Mouse (Mus musculus) layer of hippocampus, postnatal 14 days (tissue): ENCODE results near the gene Taok2. TPM values are rescaled to one million over a fixed set of nuclear protein-coding genes. Genes with fewer than 3 reads are reported as not detected.

Experiments
- DNase-seq, 2 experiments: peaks; one replicate each; pipeline ENCODE4 v3.0.0; 2021 to 2022; ENCODE audit warnings: low spot score in 2 of 2, mixed read lengths in 1 of 2
- total RNA-seq, 2 experiments: library from RNA; stranded (reverse); gene quantifications; 2 replicates each; pipeline ENCODE4 v1.2.3; 2021

Gene Taok2
- total RNA-seq, 2 experiments from 2014 or later, result 141 to 147 TPM

DNA sequence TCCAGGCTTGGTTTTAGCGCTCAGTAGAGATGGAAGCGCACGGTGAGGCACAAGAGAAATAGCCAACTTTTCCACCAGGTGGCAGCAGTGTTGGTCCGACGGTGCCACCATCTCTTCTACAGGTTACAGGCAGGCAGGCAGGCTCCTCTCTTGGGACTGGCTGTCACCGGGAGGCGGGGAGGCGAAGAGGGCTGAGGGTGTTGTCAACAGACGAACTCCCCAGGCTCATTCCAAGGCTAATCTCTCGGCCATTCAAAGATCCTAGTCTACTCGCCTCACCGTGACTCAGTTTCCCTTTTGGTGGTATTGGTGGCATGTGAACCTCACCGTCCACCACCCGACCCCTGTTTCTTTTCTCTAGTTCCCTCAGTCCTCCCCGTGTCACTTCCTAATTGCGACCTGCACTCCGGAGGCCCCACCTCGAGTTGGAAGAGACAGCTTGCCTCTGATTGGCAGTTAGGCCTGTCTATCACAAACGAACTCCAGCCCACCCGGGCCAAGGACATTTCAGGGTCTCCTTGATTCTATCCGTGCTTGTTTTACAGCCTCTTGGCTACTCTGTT lies 52.4 kb downstream of the Taok2 start:
- DNase-seq, result peak; percentile 80 to 82

DNA sequence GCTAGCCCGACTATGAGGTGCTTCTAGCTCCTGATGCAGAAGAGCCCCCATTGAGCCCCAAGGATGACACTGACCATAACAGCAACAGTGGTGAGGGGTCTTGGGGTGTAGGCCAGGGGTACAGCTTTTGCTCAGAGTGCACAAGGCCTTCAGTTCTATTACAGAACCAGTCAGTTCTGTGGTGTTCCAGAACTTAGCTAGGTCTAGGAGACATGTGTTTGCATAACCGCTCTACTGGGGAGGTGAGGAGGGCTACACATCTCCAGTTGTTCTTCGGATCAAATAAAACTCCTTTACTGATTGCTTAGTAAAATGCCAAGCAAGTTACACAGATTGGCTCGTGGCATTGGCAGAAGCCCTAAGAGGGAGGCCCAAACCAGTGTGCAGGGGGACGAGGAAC lies 53.0 kb downstream of the Taok2 start, which contains the start of gene 4930451I11Rik:
Gene 4930451I11Rik (minus strand): TSS at position 101 of the 400 bp plus-strand sequence.
- no peak for DNase-seq

- no peak for DNase-seq
Measured at GRCm38 (mm10) chr7:126825952-126826351, 58.6 kb downstream of the Taok2 start.

DNA sequence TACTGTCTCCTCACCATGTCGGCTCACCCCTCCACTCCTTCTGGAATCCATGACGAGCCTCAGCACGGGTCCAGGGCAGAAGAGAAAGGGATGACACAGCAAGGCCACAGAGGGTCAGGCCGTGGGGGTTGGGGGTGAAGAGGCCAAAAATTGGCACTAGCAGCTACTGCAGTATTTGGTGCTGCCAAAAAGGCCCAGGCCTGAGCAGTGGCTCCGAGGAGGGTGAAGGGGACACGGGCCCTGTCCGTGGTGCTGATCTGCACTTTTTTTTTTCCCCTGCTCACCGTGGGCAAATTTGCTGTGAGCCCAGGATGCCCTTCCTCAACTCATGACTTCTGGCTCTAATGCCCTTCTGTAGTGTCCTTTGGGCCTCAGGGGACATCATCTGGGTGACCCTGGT lies 59.1 kb downstream of the Taok2 start:
- DNase-seq, result no peak

DNA sequence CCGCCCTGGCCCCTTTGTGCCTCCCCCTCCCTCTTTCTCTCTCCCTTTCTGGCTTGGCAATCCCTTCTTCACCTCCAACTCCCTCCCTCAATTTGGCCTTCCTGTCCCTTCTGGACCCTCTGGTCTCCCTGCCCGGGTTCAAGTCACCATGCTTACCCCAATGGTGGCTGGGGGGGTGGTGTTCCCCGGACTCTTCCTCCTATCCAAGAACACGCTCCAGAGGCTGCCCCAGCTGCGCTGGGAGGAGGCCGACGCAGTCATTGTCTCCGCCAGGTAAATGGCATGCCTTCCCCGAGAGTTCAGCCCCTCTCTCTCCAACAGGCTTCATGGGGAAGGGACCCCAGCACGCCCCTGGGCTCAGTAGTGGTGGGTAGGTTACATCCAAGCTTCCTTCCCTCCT lies 60.6 kb downstream of the Taok2 start:
- DNase-seq, result no peak

DNA sequence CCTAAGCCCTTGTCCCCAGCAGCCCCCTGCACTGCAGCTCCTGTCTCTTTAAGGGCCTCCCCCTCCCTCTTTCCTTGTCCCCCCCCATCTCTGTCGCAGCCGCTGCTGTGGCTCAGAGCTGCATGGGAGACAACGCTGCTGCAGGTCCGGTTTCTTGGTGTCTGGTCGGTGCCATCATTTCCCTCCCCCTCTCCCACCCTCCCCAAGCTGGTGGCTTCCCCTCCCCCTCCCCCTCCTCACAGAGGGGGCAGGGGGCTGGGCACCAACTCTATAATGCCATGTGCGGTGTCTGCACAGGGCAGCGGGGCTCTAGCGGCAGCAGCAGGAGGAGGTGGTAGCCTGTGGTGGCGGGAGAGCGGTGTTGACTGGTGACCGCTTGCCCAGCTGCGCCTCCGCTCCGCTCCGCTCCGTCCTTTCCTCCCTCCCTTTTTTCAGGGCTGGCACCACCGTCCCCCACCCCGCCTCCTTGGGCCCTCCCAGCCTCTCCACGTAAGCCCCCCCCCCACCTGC lies 61.2 kb downstream of the Taok2 start:
- DNase-seq, result no peak

DNA sequence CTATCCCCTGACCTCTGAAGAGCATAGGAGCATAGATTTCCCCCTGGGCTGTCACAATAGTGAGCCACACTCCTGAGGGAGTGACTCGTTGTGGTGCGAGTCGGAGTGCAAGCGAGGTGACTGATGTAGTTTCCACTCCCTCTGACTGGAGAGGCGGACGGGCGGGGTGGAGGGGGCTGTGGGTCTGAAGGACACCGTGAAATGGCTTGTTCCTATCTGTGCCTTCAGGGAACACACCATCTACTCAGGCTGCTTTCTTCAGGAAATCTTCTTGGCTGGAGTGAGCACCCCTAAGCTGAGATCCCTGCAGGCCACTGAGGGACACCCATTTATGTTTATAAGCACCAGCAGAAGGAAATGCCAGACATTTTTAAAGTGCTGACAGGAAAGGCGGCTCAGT lies 61.8 kb downstream of the Taok2 start:
- no peak for DNase-seq

GRCm38 (mm10) chr7:126821835-126822511 lies 62.5 kb downstream of the Taok2 start:
- peak; percentile 80 for DNase-seq

- no peak for DNase-seq
Measured at GRCm38 (mm10) chr7:126818818-126819217, 65.7 kb downstream of the Taok2 start.

DNA sequence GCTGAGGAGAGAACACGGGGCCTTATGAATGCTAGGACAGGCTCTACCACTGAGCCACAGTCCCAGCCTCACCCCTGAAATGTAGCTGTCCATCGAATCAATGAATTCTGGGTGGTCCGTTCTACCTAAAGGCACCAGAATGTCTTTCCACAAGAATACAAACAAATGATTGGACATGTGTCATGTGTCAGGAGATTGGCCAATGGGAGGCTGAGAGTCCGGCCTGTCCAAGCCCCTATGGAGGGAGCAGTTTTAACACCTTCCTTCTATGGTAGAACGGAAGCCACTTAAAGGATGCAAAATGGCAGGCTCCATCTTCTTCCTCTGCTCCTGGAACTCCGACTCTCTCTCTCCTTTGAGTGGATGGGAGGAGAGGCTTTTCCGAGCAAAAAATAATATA lies 66.9 kb downstream of the Taok2 start:
- DNase-seq, result no peak

GRCm38 (mm10) chr7:126816494-126816893 lies 68.0 kb downstream of the Taok2 start:
- DNase-seq, result no peak

- DNase-seq, result no peak
Measured at GRCm38 (mm10) chr7:126815726-126816222, 68.7 kb downstream of the Taok2 start.

Other genes starting within 250 kb of the Taok2 start
- 10 to 100 TPM; 31.2 to 32.9 TPM for gene Sgf29, start 235.4 kb downstream of the Taok2 start, total RNA-seq
- 10 to 100 TPM; 10.7 to 16.5 TPM for gene Sult1a1, start 208.3 kb downstream of the Taok2 start, total RNA-seq
- gene Bola2, start 189.3 kb downstream of the Taok2 start, total RNA-seq, result 100 to 1,000 TPM; 119 to 129 TPM
- 10 to 100 TPM; 16.2 to 19.8 TPM for gene Slx1b, start 188.9 kb downstream of the Taok2 start, total RNA-seq
- 100 to 1,000 TPM; 131 to 141 TPM for gene Coro1a, start 176.9 kb downstream of the Taok2 start, total RNA-seq
- gene Mapk3, start 125.1 kb downstream of the Taok2 start, total RNA-seq, result 100 to 1,000 TPM; 137 to 142 TPM
- 1 to 10 TPM; 2.2 to 2.5 TPM for gene Gdpd3, start 118.4 kb downstream of the Taok2 start, total RNA-seq
- gene Ypel3, start 107.7 kb downstream of the Taok2 start, total RNA-seq, result 100 to 1,000 TPM; 195 to 196 TPM
- under 1 TPM; 0.53 to 0.57 TPM for gene Tbx6, start 103.2 kb downstream of the Taok2 start, total RNA-seq
- gene Ppp4c, start 92.2 kb downstream of the Taok2 start, total RNA-seq, result 10 to 100 TPM; 49.0 to 51.8 TPM
- gene Fam57b, start 87.0 kb downstream of the Taok2 start, total RNA-seq, result 100 to 1,000 TPM; 109 to 112 TPM
- not detected for gene 4930451I11Rik, start 53.1 kb downstream of the Taok2 start, total RNA-seq
- gene Doc2a, start 37.3 kb downstream of the Taok2 start, total RNA-seq, result 10 to 100 TPM; 22.8 to 25.8 TPM
- gene Hirip3, start 22.7 kb downstream of the Taok2 start, total RNA-seq, result 10 to 100 TPM; 27.6 to 34.7 TPM
- gene Ino80e, start 22.3 kb downstream of the Taok2 start, total RNA-seq, result 10 to 100 TPM; 46.1 to 50.1 TPM
- 10 to 100 TPM; 25.2 to 27.5 TPM for gene Tmem219, start 38.2 kb upstream of the Taok2 start, total RNA-seq
- gene Kctd13, start 44.2 kb upstream of the Taok2 start, total RNA-seq, result 100 to 1,000 TPM; 140 to 145 TPM
- gene Asphd1, start 64.9 kb upstream of the Taok2 start, total RNA-seq, result 10 to 100 TPM; 35.2 to 38.6 TPM
- gene Sez6l2, start 65.9 kb upstream of the Taok2 start, total RNA-seq, result 100 to 1,000 TPM; 316 to 335 TPM
- gene Cdipt, start 91.2 kb upstream of the Taok2 start, total RNA-seq, result 100 to 1,000 TPM; 159 to 165 TPM
- gene Cdiptos, start 91.4 kb upstream of the Taok2 start, total RNA-seq, result under 1 TPM; 0.30 to 0.79 TPM
- gene Mvp, start 129.9 kb upstream of the Taok2 start, total RNA-seq, result 1 to 10 TPM; 5.8 to 6.3 TPM
- gene Pagr1b, start 131.8 kb upstream of the Taok2 start, total RNA-seq, result 1 to 10 TPM in 1 of 2 experiments, not detected in 1; 2.0 TPM
- gene Pagr1a, start 132.6 kb upstream of the Taok2 start, total RNA-seq, result 10 to 100 TPM; 21.2 to 27.3 TPM
- 10 to 100 TPM; 34.0 to 35.5 TPM for gene Gm42742, start 136.4 kb upstream of the Taok2 start, total RNA-seq
- 100 to 1,000 TPM; 184 to 201 TPM for gene Prrt2, start 136.5 kb upstream of the Taok2 start, total RNA-seq
- 100 to 1,000 TPM; 270 to 285 TPM for gene Maz, start 142.3 kb upstream of the Taok2 start, total RNA-seq
- 10 to 100 TPM; 11.1 to 15.3 TPM for gene Kif22, start 157.8 kb upstream of the Taok2 start, total RNA-seq
- not detected for gene Zg16, start 202.6 kb upstream of the Taok2 start, total RNA-seq
- 1 to 10 TPM; 1.1 to 2.7 TPM for gene AI467606, start 206.7 kb upstream of the Taok2 start, total RNA-seq
- gene Qprt, start 237.5 kb upstream of the Taok2 start, total RNA-seq, result under 1 TPM; 0.19 to 0.76 TPM